Mouse (Mus musculus): Measurements from ENCODE around the gene Gm3676. TPM values are rescaled to one million over a fixed set of nuclear protein-coding genes. Genes with fewer than 3 reads are reported as not detected.
A peak's percentile ranks its signal among the peaks of the same experiment; 100 is the strongest.
"Not testable (repeated sequence)": the region's sequence is repeated elsewhere in the genome, so short reads cannot be mapped to it uniquely, and the experiment has no call there.

Gene Gm3676
- not detected for total RNA-seq (2021)
- long read RNA-seq, experiment 1 = 0 reads
- long read RNA-seq, experiment 2 = 0 reads

- not testable (repeated sequence) for DNase-seq (ENCODE audit: low spot score in 2 of 2)
These were observed at the start of gene Gm3676 for GRCm38 (mm10) chr14:41646387-41646786. TSS of gene Gm3676 (minus strand) at chr14:41646487.

- DNase-seq (ENCODE audit: low spot score in 2 of 2) = not testable (repeated sequence)
These were observed 1.9 kb upstream of the Gm3676 start for GRCm38 (mm10) chr14:41648176-41648575.

GRCm38 (mm10) chr14:41630144-41630543 is 16.1 kb downstream of the Gm3676 start:
- peak in 1 of 2 experiments; percentile 22 for DNase-seq (ENCODE audit: low spot score in 2 of 2)

- DNase-seq (ENCODE audit: low spot score in 2 of 2) = not testable (repeated sequence)
These were observed 21.8 kb downstream of the Gm3676 start, which contains the start of gene Gm3072 for GRCm38 (mm10) chr14:41624512-41624911. TSS of gene Gm3072 (minus strand) at chr14:41624612.

GRCm38 (mm10) chr14:41622535-41622934 is 23.8 kb downstream of the Gm3676 start:
- DNase-seq (ENCODE audit: low spot score in 2 of 2) = not testable (repeated sequence)

GRCm38 (mm10) chr14:41610690-41611089 is 35.6 kb downstream of the Gm3676 start:
- not testable (repeated sequence) for DNase-seq (ENCODE audit: low spot score in 2 of 2)

GRCm38 (mm10) chr14:41600935-41601334 is 45.4 kb downstream of the Gm3676 start:
- not testable (repeated sequence) for DNase-seq (ENCODE audit: low spot score in 2 of 2)

Other genes starting within 250 kb of the Gm3676 start
- gene Gm6482, start 238.2 kb downstream of the Gm3676 start, total RNA-seq (2021) = not detected
- not detected for gene Gm7954, start 193.0 kb downstream of the Gm3676 start, total RNA-seq (2021)
- not detected for gene Gm3486, start 157.0 kb downstream of the Gm3676 start, total RNA-seq (2021)
- gene Gm7970, start 90.9 kb downstream of the Gm3676 start, total RNA-seq (2021) = not detected
- gene 1700049E17Rik2, start 73.3 kb downstream of the Gm3676 start, total RNA-seq (2021) = not detected
- gene Gm3072, start 21.9 kb downstream of the Gm3676 start, total RNA-seq (2021) = not detected
- not detected for gene Gm8068, start 55.4 kb upstream of the Gm3676 start, total RNA-seq (2021)
- not detected for gene Gm7929, start 104.1 kb upstream of the Gm3676 start, total RNA-seq (2021)
- gene Gm47189, start 126.0 kb upstream of the Gm3676 start, total RNA-seq (2021) = not detected

Measured in adrenal gland, adult 18-20 months (tissue).